Mouse (Mus musculus): Measurements from ENCODE around the gene Bcat2.

Gene Bcat2

GRCm38 (mm10) chr7:45587631-45588592 lies 18.0 kb downstream of the Bcat2 start:
- DNase-seq = no peak

GRCm38 (mm10) chr7:45589173-45589572 lies 19.2 kb downstream of the Bcat2 start:
- peak; percentile 95 for DNase-seq

DNA sequence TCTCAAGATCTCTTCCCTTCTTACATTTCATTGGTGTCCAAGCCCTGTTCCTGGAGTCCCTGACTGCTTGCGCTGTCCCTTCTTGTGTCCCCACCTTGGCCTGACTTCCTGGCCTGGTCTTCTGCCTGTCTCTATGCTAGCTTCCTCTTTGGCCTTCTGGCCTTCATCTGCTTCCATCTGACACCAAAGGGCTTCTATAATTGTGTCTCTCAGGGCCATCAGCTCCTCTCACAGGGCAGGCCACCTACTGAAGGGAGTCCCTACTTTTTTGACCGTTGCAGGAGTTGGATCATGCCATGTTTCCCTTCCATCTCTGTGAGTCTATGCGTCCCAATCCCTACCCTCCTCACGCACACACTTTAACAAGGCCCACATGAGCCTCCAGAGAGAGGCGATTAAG lies 19.9 kb downstream of the Bcat2 start:
- no peak for DNase-seq

GRCm38 (mm10) chr7:45590874-45591273 lies 20.9 kb downstream of the Bcat2 start:
- DNase-seq = no peak

GRCm38 (mm10) chr7:45591880-45592279 lies 21.9 kb downstream of the Bcat2 start:
- no peak for DNase-seq

GRCm38 (mm10) chr7:45593118-45593815 lies 23.3 kb downstream of the Bcat2 start:
- DNase-seq = peak; percentile 65 to 78

GRCm38 (mm10) chr7:45595176-45595575 lies 25.2 kb downstream of the Bcat2 start:
- no peak for DNase-seq

- DNase-seq = no peak
Observed at GRCm38 (mm10) chr7:45596107-45596506, 26.2 kb downstream of the Bcat2 start.

DNA sequence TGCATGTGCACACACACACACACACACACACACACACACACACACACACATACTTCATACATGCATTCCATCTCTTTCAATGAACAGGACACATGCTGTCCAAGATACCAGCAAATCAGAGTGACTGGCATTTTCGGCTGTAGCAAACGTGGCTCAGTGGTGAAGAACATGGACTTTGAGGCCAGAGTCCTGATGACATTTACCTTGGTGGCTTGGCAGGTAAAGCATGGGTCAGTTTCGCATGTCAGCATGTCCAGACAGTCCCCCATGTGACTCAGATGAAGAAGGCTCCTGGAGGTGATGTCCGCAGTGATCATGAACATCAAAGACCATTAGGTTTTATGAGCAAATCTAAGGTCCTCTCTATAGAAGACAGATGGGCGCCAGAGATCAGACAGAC lies 27.1 kb downstream of the Bcat2 start:
- no peak for DNase-seq

DNA sequence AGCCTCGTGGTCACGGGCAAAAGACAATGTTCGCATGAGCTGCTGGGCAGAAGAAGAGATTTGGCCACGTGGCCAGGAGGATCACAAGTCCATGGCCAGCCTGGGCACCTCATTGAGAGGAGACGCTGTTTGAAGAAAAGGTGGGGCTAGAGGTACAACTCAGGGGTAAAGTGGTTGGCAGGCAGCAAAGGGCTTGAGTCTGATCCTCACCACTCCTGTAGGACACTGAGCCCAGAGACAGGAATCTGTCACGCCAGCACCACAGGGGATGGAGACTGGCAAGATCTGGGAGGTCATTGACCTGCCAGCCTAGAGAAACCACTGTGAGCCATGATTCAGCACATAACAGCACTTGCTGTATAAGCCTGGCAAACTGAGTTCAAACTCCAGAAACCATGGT lies 27.6 kb downstream of the Bcat2 start:
- peak; percentile 54 to 78 for DNase-seq

GRCm38 (mm10) chr7:45598960-45599879 lies 29.3 kb downstream of the Bcat2 start:
- no peak for DNase-seq

DNA sequence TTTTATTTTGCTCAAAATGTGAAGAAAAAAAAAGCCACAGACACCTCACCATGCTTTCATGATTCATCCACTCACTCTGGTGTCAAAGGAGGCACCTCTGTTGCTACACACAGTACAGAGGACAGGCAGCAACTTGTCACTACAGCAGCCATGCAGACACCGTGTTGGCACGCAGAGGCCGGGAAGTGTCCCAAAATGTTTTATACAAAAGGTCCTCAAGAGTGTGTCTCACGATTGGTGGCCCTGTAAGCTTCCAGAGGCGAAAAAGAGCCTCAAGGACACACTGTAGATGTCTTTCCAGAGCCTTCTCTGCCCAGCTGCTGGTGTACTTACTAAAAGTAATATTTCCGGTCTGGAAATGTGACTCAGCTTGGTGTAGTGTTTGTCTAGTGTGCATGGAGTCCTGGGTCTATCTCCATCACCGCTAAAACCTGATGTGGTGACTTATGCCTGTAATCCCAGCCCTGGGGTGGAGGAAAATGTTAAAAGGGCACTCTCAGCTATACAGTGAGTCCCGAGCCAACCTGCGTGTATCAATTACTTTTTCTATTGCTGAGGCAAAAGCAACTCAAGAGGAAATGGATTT lies 35.8 kb downstream of the Bcat2 start:
- DNase-seq = no peak

DNA sequence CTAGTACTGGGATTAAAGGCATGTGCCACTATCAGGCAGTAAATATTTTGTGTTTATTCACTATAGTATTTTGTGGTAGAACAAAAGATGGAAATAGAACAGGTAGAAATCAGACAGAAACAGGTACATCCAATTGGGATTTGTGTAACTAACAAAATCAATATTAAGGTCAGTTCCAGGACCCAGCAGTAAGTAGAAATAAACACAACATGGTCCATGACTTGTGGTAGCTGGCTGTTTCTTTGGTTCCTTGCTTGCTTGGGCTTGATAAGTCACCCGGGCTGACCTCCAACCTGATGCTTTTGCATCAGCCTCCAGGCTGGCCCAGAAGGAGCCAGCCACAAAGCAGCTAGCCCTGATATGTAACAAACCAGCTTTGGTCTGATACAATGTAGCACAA lies 39.6 kb downstream of the Bcat2 start:
- DNase-seq = no peak

- peak in 1 of 2 experiments; percentile 54 for DNase-seq
Observed at GRCm38 (mm10) chr7:45616277-45616676, 46.3 kb downstream of the Bcat2 start.

DNA sequence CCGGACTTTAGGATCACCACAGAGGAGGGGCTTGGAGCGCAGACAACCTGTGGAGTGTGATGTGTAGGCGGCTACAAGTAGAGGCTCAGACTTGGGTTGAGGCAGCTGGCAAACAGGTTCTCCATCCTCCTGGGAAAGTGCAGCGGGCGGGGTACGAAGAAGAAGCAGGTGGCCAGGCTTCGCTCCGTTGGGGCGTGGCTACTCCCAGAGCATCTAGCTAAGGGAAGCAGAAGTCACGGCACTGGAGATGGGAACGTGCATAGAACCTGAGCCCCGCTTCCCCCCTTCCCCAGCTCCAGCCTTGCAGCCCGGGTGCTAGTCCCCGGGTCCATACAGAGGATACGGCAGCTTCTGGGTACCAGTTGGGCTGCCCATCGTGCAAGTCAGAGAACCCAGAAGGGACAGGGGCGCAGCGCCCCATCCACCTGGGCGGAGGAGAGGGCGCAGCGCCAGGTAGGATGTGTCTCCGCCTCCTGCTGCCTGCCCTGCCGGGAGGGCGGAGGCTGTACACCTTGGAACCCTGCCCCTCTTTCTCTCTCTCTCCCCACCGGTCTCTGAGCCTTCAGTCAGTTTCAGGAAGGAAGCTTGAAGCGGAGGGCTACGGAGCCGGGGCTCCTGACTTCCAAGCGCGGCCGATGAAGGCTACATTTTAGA lies 47.2 kb downstream of the Bcat2 start, which contains the start of gene Fut1:
Gene Fut1, plus strand, starts transcription at position 248 of the 654 bp plus-strand sequence.
- no peak for DNase-seq

DNA sequence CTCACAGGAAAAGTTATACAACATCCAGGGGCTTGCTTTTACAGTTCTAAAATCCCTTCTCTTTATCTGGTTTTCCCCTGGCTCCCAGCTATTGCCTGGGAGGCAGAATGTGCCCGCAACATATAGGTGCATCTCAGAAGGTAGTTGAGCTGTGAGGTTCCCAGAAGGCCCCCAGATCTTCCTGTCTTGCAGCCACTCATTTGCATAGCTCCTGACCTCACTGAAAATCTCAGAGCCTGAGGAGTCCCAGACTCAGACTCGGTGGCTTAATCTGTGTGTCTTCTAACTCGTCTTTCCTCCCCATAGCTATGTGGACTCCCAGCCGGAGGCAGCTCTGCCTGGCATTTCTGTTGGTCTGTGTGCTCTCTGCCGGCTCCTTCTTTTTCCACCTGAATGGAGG lies 48.4 kb downstream of the Bcat2 start:
- no peak for DNase-seq

GRCm38 (mm10) chr7:45619592-45619991 lies 49.6 kb downstream of the Bcat2 start:
- no peak for DNase-seq

DNA sequence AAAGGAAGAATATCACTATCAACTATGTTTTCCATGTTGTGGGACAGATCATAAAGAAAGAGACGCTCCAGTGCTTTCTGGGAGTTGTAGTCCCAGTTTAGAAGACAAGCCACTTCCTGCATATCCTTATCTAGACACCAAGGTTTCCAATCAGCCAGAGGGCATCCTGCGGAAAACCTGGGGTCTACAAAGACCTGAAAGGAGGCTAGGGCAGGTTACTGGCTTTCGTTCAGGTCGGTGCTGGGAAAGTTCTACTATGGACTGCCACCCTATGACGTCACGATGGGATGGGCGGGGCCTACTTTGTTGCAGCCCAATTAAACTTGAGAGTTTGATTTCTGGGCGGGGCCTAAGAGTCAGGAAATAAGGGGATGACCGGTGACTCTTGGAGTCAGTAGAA lies 51.5 kb downstream of the Bcat2 start, which contains the start of gene Izumo1:
Gene Izumo1, plus strand, starts transcription at position 369 of the 400 bp plus-strand sequence.
- DNase-seq = no peak

DNA sequence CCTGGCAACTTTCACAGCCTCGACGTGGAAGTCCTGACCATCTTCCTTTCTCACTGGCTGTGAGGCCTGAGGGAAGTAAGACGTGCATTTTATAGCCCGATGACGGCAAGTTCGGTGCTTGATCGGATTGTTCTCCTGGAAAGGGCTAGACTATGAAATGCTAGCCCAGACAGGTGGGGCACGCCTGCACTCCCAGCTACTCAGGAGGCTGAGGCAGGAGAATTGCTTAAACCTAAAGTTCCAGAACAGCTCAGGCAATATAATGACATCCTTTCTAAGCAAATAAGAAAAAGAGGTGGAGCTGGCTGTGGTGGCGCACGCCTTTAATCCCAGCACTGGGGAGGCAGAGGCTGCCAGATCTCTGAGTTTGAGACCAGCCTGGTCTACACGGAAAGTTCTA lies 53.6 kb downstream of the Bcat2 start:
- no peak for DNase-seq

GRCm38 (mm10) chr7:45624718-45625117 lies 54.8 kb downstream of the Bcat2 start:
- DNase-seq = no peak

DNA sequence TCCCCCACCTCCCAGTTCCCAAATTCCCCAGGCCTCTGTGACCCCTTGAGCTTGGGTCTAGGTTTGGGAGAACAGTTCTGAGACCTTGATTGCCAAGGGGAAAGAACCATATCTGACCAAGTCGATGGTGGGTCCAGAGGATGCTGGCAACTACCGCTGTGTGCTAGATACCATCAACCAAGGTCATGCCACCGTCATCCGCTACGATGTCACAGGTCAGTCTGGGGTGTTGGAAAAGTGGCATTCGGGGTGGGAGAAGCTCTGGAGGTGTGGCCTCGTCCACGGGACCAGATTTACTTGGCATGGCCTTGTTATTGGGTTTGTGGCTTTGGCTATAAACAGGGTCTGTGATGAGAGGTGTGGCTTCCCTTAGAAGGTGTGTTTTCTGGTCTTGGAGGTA lies 55.5 kb downstream of the Bcat2 start:
- no peak for DNase-seq

- no peak for DNase-seq
Observed at GRCm38 (mm10) chr7:45626571-45627076, 56.7 kb downstream of the Bcat2 start.
